Mouse (Mus musculus): ENCODE data around the gene Ajuba. TPM values are rescaled to one million over a fixed set of nuclear protein-coding genes. Genes with fewer than 3 reads are reported as not detected.

The Ajuba gene
- polyA plus RNA-seq, 1 experiment from 2014 or later, result 8.1 TPM

- WGBS, result 12% methylated on average over 17 of the region's 17 CpGs
- Histone ChIP-seq H3K4me3 (replicated peaks; ENCODE audit: low read length) (no peak overlapping the region), H3K4me1 (replicated peaks; ENCODE audit: control insufficient read depth, insufficient read depth, low read length) (peaks cover 11% of the 10 kb centered on the region), H3K4me2 (ENCODE audit: low read length) (no peak overlapping the region), H3K9ac (replicated peaks; ENCODE audit: low read depth, low read length) (no peak overlapping the region), H3K36me3 (ENCODE audit: control insufficient read depth, insufficient read depth) (no peaks in the 10 kb centered on the region), H3K27ac (ENCODE audit: low read length) (no peak overlapping the region), H3K27me3 (replicated peaks; ENCODE audit: control insufficient read depth, insufficient read depth, low read length) (no peaks in the 10 kb centered on the region), H3K9me3 (ENCODE audit: control insufficient read depth, low read length) (no peaks in the 10 kb centered on the region)
- ATAC-seq, result peak; percentile 72
These were observed 48.8 kb downstream of the Ajuba start for GRCm38 (mm10) chr14:54528446-54529111.

DNA sequence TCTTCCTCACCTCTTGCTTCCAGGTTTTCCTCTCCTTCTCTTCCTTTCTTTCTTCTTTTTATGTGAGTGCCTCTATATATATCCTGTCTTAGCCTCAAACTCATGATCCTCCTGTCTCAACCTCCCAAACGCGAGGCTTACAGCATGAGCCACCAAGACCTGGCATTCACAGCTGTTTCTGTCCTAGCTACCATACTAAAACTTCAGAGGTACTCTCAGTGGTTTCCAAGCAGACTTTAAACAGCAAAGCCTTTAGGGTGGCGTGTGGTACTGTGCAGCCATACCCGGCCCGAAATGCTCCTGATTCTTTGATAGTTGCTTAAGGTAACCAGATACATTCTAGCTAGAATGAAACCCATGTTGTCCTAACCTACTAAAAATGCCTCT is 49.4 kb downstream of the Ajuba start:
- ATAC-seq, result peak; percentile 6; the same call in 1 of the 2 replicates
- H3K4me3 ChIP-seq (replicated peaks; ENCODE audit: low read length), result peak overlapping the region; percentile 49
- H3K9ac ChIP-seq (replicated peaks; ENCODE audit: low read depth, low read length), result no peak overlapping the region
- H3K9me3 ChIP-seq (ENCODE audit: control insufficient read depth, low read length), result no peaks in the 10 kb centered on the region
- H3K27me3 ChIP-seq (replicated peaks; ENCODE audit: control insufficient read depth, insufficient read depth, low read length), result no peaks in the 10 kb centered on the region
- WGBS, result 19% methylated on average over 5 of the region's 5 CpGs
- no peaks in the 10 kb centered on the region for H3K36me3 ChIP-seq (ENCODE audit: control insufficient read depth, insufficient read depth)
- H3K27ac ChIP-seq (ENCODE audit: low read length), result peak overlapping the region; percentile 68; the same call in 1 of the 2 replicates
- peaks cover 11% of the 10 kb centered on the region for H3K4me1 ChIP-seq (replicated peaks; ENCODE audit: control insufficient read depth, insufficient read depth, low read length)
- peak overlapping the region; percentile 73 for H3K4me2 ChIP-seq (ENCODE audit: low read length)

DNA sequence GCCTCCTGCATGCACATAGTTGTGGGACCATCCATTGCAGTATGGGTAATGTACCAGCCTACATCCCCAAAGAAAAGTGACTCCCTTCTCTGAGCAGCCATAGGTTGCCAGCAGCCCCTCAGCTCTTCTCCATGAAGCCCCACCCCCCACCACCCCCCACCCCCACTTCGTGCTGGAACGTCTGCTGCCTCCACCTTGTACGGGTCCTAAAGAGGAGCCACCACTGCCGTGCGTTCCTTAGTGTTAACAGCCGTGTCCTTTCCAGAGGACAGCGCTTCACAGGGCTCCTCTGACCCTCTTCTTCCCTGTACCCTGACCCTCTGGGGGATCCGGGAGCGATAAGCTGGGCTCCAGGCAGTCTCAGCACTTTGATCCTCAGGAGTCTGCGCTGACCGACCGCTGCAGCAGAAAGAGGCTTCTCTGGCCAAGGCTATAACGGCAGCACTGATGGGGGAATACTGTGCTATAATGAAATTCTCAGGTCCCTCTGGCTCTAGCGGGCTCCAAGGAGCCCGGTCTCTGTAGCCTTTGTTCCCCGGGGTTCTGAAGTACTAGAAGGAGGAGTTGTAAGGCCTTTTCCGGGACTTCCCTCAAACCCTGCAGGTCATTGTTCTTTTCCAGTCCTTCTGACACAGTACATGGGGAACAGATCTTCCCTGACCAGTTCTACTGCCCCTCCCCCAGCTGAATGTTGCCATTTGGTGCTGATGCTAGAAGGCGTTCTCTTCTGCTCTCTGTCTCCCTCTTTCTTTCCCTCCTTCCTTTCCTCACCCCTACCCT is 49.9 kb downstream of the Ajuba start:
- H3K4me3 ChIP-seq (replicated peaks; ENCODE audit: low read length), result peak overlapping the region; percentile 49
- no peaks in the 10 kb centered on the region for H3K36me3 ChIP-seq (ENCODE audit: control insufficient read depth, insufficient read depth)
- under 1% methylated on average over 18 of the region's 18 CpGs for WGBS
- no peaks in the 10 kb centered on the region for H3K9me3 ChIP-seq (ENCODE audit: control insufficient read depth, low read length)
- H3K27ac ChIP-seq (ENCODE audit: low read length), result peak overlapping the region; percentile 68
- H3K4me1 ChIP-seq (replicated peaks; ENCODE audit: control insufficient read depth, insufficient read depth, low read length), result peaks cover 11% of the 10 kb centered on the region
- ATAC-seq, result peak; percentile 81
- H3K27me3 ChIP-seq (replicated peaks; ENCODE audit: control insufficient read depth, insufficient read depth, low read length), result no peaks in the 10 kb centered on the region
- peak overlapping the region; percentile 73 for H3K4me2 ChIP-seq (ENCODE audit: low read length)
- peak overlapping the region; percentile 68 for H3K9ac ChIP-seq (replicated peaks; ENCODE audit: low read depth, low read length)

GRCm38 (mm10) chr14:54523600-54523999 is 53.8 kb downstream of the Ajuba start:
- no peaks in the 10 kb centered on the region for H3K9me3 ChIP-seq (ENCODE audit: control insufficient read depth, low read length)
- no peaks in the 10 kb centered on the region for H3K36me3 ChIP-seq (ENCODE audit: control insufficient read depth, insufficient read depth)
- H3K27ac ChIP-seq (ENCODE audit: low read length), result no peak overlapping the region
- H3K27me3 ChIP-seq (replicated peaks; ENCODE audit: control insufficient read depth, insufficient read depth, low read length), result no peaks in the 10 kb centered on the region
- no peak for ATAC-seq
- H3K4me1 ChIP-seq (replicated peaks; ENCODE audit: control insufficient read depth, insufficient read depth, low read length), result peaks cover 17% of the 10 kb centered on the region
- no peak overlapping the region for H3K4me3 ChIP-seq (replicated peaks; ENCODE audit: low read length)
- no peak overlapping the region for H3K9ac ChIP-seq (replicated peaks; ENCODE audit: low read depth, low read length)
- no peak overlapping the region for H3K4me2 ChIP-seq (ENCODE audit: low read length)
- WGBS, result 24% methylated on average over 6 of the region's 6 CpGs

MicroRNAs encoded within 50 kb of the gene (microRNA counts, 519-probe panel; counts per million panel counts)
- not detected for microRNA mmu-miR-686

Small RNA genes lying within 50 kb of the gene (microRNA-seq; reads per million reads assigned to microRNA genes)
- not detected for gene Mir686

Other genes with a start within 250 kb of the Ajuba start
- 44.5 and 49.0 TPM in 2 replicates for gene Oxa1l, start 216.7 kb downstream of the Ajuba start, polyA plus RNA-seq (2015; fragmentation: Nextera tagmentation; extraction: Ambion mirVana)
- gene Slc7a7, start 159.8 kb downstream of the Ajuba start, polyA plus RNA-seq (2015; fragmentation: Nextera tagmentation; extraction: Ambion mirVana), result 3.9 and 4.9 TPM in 2 replicates
- gene Mrpl52, start 150.6 kb downstream of the Ajuba start, polyA plus RNA-seq (2015; fragmentation: Nextera tagmentation; extraction: Ambion mirVana), result 229 and 239 TPM in 2 replicates
- gene Mmp14, start 145.9 kb downstream of the Ajuba start, polyA plus RNA-seq (2015; fragmentation: Nextera tagmentation; extraction: Ambion mirVana), result 49.4 and 62.3 TPM in 2 replicates
- gene Lrp10, start 113.4 kb downstream of the Ajuba start, polyA plus RNA-seq (2015; fragmentation: Nextera tagmentation; extraction: Ambion mirVana), result 30.8 and 34.3 TPM in 2 replicates
- 21.0 and 27.7 TPM in 2 replicates for gene Rem2, start 101.5 kb downstream of the Ajuba start, polyA plus RNA-seq (2015; fragmentation: Nextera tagmentation; extraction: Ambion mirVana)
- gene Prmt5, start 60.0 kb downstream of the Ajuba start, polyA plus RNA-seq (2015; fragmentation: Nextera tagmentation; extraction: Ambion mirVana), result 105 and 108 TPM in 2 replicates
- gene Haus4, start 22.9 kb downstream of the Ajuba start, polyA plus RNA-seq (2015; fragmentation: Nextera tagmentation; extraction: Ambion mirVana), result 25.9 and 29.2 TPM in 2 replicates
- gene 4931414P19Rik, start 28.4 kb upstream of the Ajuba start, polyA plus RNA-seq (2015; fragmentation: Nextera tagmentation; extraction: Ambion mirVana), result 6.9 and 8.3 TPM in 2 replicates
- gene Psmb5, start 40.5 kb upstream of the Ajuba start, polyA plus RNA-seq (2015; fragmentation: Nextera tagmentation; extraction: Ambion mirVana), result 399 and 428 TPM in 2 replicates
- gene Psmb11, start 43.9 kb upstream of the Ajuba start, polyA plus RNA-seq (2015; fragmentation: Nextera tagmentation; extraction: Ambion mirVana), result not detected in 2 replicates
- 1.4 TPM in 1 of 2 replicates, not detected in the other for gene Gm17606, start 63.4 kb upstream of the Ajuba start, polyA plus RNA-seq (2015; fragmentation: Nextera tagmentation; extraction: Ambion mirVana)
- 5.1 and 8.1 TPM in 2 replicates for gene Cdh24, start 63.8 kb upstream of the Ajuba start, polyA plus RNA-seq (2015; fragmentation: Nextera tagmentation; extraction: Ambion mirVana)
- gene 1700123O20Rik, start 108.7 kb upstream of the Ajuba start, polyA plus RNA-seq (2015; fragmentation: Nextera tagmentation; extraction: Ambion mirVana), result 72.8 and 76.3 TPM in 2 replicates
- 141 and 150 TPM in 2 replicates for gene Acin1, start 109.4 kb upstream of the Ajuba start, polyA plus RNA-seq (2015; fragmentation: Nextera tagmentation; extraction: Ambion mirVana)
- 0.14 and 0.16 TPM in 2 replicates for gene Gm29776, start 121.3 kb upstream of the Ajuba start, polyA plus RNA-seq (2015; fragmentation: Nextera tagmentation; extraction: Ambion mirVana)
- not detected in 2 replicates for gene Cebpe, start 134.6 kb upstream of the Ajuba start, polyA plus RNA-seq (2015; fragmentation: Nextera tagmentation; extraction: Ambion mirVana)
- gene Slc7a8, start 204.4 kb upstream of the Ajuba start, polyA plus RNA-seq (2015; fragmentation: Nextera tagmentation; extraction: Ambion mirVana), result 8.7 and 8.9 TPM in 2 replicates
- not detected in 2 replicates for gene Rnf212b, start 236.6 kb upstream of the Ajuba start, polyA plus RNA-seq (2015; fragmentation: Nextera tagmentation; extraction: Ambion mirVana)